Mouse (Mus musculus) midbrain, postnatal 0 days (tissue): ENCODE data around the gene Vcan. TPM values are rescaled to one million over a fixed set of nuclear protein-coding genes. Genes with fewer than 3 reads are reported as not detected.

ENCODE experiments used
- ATAC-seq: fragments of 200-750 bp; cut with Nextera tagmentation; 2 replicates; pipeline ENCODE4 v1.8.0; 2017; ENCODE audit warnings: moderate number of reproducible peaks, mild to moderate bottlenecking, moderate TSS enrichment, moderate library complexity; ENCODE audit not compliant: low FRiP score
- DNase-seq: peaks from one replicate; pipeline ENCODE4 v3.0.0-alpha.2; 2015; ENCODE audit warnings: low spot score
- H3K27ac ChIP-seq: fragments of 300-500 bp; sonication (generic); 2 replicates; pipeline ENCODE4 v1.5.1; 2014; ENCODE audit warnings: low read depth, mild to moderate bottlenecking, low read length, mixed read lengths
- H3K27me3 ChIP-seq: fragments of 300-500 bp; sonication (generic); 2 replicates; pipeline ENCODE4 v1.6.1; 2014; ENCODE audit warnings: low read length, control low read depth, mixed read lengths; ENCODE audit not compliant: insufficient read depth
- H3K36me3 ChIP-seq: fragments of 300-500 bp; sonication (generic); 2 replicates; pipeline ENCODE4 v1.6.1; 2014; ENCODE audit warnings: low read length, control low read depth, mixed read lengths; ENCODE audit not compliant: insufficient read depth
- H3K4me1 ChIP-seq: fragments of 300-500 bp; sonication (generic); 2 replicates; pipeline ENCODE4 v1.6.1; 2014; ENCODE audit warnings: mild to moderate bottlenecking, control low read depth, antibody characterized with exemption, low read length, mixed read lengths; ENCODE audit not compliant: insufficient read depth
- H3K4me2 ChIP-seq: fragments of 300-500 bp; sonication (generic); 2 replicates; pipeline ENCODE4 v1.6.1; 2014; ENCODE audit warnings: low read depth, mild to moderate bottlenecking, low read length, mixed read lengths; ENCODE audit not compliant: poor library complexity, severe bottlenecking
- H3K4me3 ChIP-seq: fragments of 300-500 bp; sonication (generic); 2 replicates; pipeline ENCODE4 v1.5.1; 2014; ENCODE audit warnings: low read depth, mild to moderate bottlenecking, low read length, moderate library complexity
- H3K9ac ChIP-seq: fragments of 300-500 bp; sonication (generic); replicated peaks from 2 replicates; pipeline ENCODE4 v1.6.1; 2014; ENCODE audit warnings: mild to moderate bottlenecking, low read length, moderate library complexity, mixed read lengths; ENCODE audit not compliant: poor library complexity, severe bottlenecking
- H3K9me3 ChIP-seq: fragments of 300-500 bp; sonication (generic); 2 replicates; pipeline ENCODE4 v1.6.1; 2016; ENCODE audit warnings: low read length, control low read depth
- CTCF ChIP-seq: IDR thresholded peaks from 2 replicates; pipeline ENCODE4 v1.5.1; 2016; ENCODE audit warnings: antibody characterized with exemption, mild to moderate bottlenecking
- WGBS: fragments of 180-500 bp; shearing (Covaris S2); extraction: QIAGEN DNeasy Blood & Tissue Kit; methylation state at CpG from one replicate; pipeline ENCODE4 v1.1.7; 2014; 5-methylcytosine and 5-hydroxymethylcytosine counted together
- polyA plus RNA-seq: library from polyadenylated mRNA; unstranded; fragments of >200 nt; fragmentation: Nextera tagmentation; extraction: Ambion mirVana; gene quantifications from 2 replicates; pipeline ENCODE4 v1.2.1, GENCODE M21; 2015
- total RNA-seq: library from RNA; depleted of rRNA; stranded (reverse); fragments of >200 nt; gene quantifications from 2 replicates; pipeline ENCODE4 v1.2.3, GENCODE M21; 2014

The Vcan gene
- total and polyA plus RNA-seq, 2 experiments from 2014 or later: 13.4 to 44.6 TPM

DNA sequence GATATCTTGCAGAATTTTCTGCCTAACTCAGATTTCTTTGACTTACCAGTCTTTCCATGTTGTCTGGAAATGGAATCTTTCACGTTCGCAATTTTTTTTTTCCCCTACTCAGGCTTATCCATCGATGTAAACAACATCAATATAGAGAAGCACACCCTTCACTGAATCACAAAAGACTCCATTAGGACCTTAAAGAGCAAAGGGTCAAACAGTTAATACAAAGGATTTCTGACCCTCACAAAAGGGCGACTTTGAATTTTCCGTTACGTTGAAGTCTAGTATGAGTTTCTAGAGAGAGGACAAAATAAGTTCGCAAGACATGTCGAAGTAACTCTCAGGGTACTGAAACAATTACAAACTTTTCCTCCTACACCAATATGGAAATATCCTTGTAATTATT is 892 bp upstream of the Vcan start:
- 13% methylated on average over 8 of the region's 8 CpGs for WGBS

GRCm38 (mm10) chr13:89742686-89743200 is 434 bp upstream of the Vcan start:
- no peak for TF ChIP-seq CTCF
- no peak for ATAC-seq
- no peak overlapping the region for H3K27ac ChIP-seq
- H3K9ac ChIP-seq: peak overlapping the region; percentile 57
- no peak for DNase-seq
- no peaks in the 10 kb centered on the region; the same call in 1 of the 2 replicates for H3K4me1 ChIP-seq
- H3K4me2 ChIP-seq: peak overlapping the region; percentile 95
- no peaks in the 10 kb centered on the region for H3K36me3 ChIP-seq
- WGBS: under 1% methylated on average over 15 of the region's 15 CpGs
- no peaks in the 10 kb centered on the region for H3K27me3 ChIP-seq
- H3K4me3 ChIP-seq: peak overlapping the region; percentile 70
- no peaks in the 10 kb centered on the region for H3K9me3 ChIP-seq

More for the DNA sequence above, 892 bp upstream of the Vcan start:
- no peak for ATAC-seq
- Histone ChIP-seq H3K9me3 (no peaks in the 10 kb centered on the region), H3K27ac (no peak overlapping the region), H3K27me3 (no peaks in the 10 kb centered on the region), H3K4me2 (peak overlapping the region; percentile 95), H3K36me3 (no peaks in the 10 kb centered on the region), H3K9ac (no peak overlapping the region), H3K4me3 (peak overlapping the region; percentile 70), H3K4me1 (no peaks in the 10 kb centered on the region; the same call in 1 of the 2 replicates)
- DNase-seq: no peak
- TF ChIP-seq CTCF: no peak

DNA sequence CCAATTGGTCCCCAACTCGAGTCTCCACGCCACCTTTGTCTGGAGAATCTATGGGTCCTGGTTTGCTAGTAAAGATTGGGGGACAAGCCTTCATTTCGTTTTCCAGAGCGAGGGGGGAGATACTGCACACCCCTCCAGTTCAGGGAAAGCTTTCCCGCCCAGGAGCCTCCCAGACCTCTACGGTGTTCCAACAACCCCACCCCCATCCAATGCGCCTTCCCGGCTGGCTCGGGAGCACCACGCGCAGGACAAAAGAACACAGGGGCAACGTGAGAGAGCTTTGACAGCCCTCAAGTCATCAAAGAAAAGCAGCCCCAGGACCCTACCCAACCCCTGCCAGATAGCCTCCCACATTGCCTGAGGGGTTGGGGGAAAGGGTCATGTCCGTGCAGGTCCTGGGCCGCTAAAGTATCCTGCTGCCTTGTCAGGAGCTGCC is 1.2 kb downstream of the Vcan start:
- peak overlapping the region; percentile 54 for H3K9ac ChIP-seq
- no peaks in the 10 kb centered on the region for H3K36me3 ChIP-seq
- H3K4me1 ChIP-seq: no peaks in the 10 kb centered on the region; the same call in 1 of the 2 replicates
- H3K27ac ChIP-seq: peak overlapping the region; percentile 52
- ATAC-seq (0 out of 2 replicates have a peak, but pooled peaks have one; percentile 12), DNase-seq (peak; percentile 54)
- H3K4me3 ChIP-seq: peak overlapping the region; percentile 70
- peak overlapping the region; percentile 95 for H3K4me2 ChIP-seq
- H3K9me3 ChIP-seq: no peaks in the 10 kb centered on the region
- TF ChIP-seq CTCF: no peak
- no peaks in the 10 kb centered on the region for H3K27me3 ChIP-seq
- WGBS: 0% methylated on average over 14 of the region's 14 CpGs

DNA sequence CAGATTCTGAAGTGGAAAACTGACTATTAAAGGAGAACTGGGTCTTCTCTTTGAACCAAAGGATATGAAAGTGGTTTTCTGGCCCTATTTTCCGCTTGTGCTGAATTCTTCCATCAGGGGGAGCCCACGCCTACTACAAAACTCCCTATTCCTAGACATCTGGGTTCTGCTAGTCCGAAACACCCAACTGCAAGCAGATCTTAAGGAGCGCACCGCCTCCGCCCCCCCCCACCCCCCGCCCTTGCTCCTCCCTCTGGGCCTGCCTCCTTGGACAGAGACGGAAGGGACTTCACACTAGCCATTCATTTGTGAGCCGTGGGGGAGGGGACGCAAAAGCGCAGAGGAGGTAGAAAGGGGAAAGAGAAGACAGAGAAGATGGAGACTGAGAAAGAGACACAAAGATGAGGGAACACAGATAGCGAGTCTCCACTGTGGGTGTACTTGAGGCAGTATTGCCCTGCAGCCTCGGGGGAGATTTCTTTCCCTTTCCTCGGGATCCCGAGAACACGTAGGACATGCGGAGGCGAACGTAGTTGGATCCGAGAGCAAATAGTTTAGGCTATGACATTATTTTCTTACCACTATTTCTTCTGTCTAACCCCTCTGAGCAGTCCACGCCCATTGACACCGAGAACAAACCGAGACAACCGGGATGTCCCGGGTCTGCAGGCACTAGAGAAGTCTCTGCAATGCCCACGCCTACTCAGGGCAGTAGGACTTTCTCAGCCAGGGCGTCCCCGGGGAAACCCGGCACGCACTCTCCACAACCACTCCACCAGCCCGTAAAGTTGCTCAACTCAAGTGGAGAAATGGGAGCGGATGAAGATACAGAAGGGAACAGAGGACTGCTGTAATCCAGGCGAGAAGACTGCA is 1.8 kb downstream of the Vcan start:
- TF ChIP-seq CTCF: peak; percentile 78
- Histone ChIP-seq H3K27me3 (no peaks in the 10 kb centered on the region), H3K4me1 (no peaks in the 10 kb centered on the region; the same call in 1 of the 2 replicates), H3K36me3 (no peaks in the 10 kb centered on the region), H3K9me3 (no peaks in the 10 kb centered on the region), H3K4me3 (peak overlapping the region; percentile 70), H3K4me2 (peak overlapping the region; percentile 95), H3K27ac (peak overlapping the region; percentile 52), H3K9ac (peak overlapping the region; percentile 54)
- ATAC-seq (peak; percentile 91), DNase-seq (peak; percentile 92)
- WGBS: under 1% methylated on average over 33 of the region's 33 CpGs

- WGBS: 0% methylated on average over 24 of the region's 24 CpGs
- Histone ChIP-seq H3K36me3 (no peaks in the 10 kb centered on the region), H3K4me1 (no peaks in the 10 kb centered on the region; the same call in 1 of the 2 replicates), H3K27me3 (no peaks in the 10 kb centered on the region), H3K27ac (peak overlapping the region; percentile 34; the same call in 1 of the 2 replicates), H3K4me3 (peak overlapping the region; percentile 70), H3K4me2 (peak overlapping the region; percentile 95), H3K9ac (peak overlapping the region; percentile 45; the same call in 1 of the 2 replicates), H3K9me3 (no peaks in the 10 kb centered on the region)
- TF ChIP-seq CTCF: no peak
- DNase-seq (no peak), ATAC-seq (peak; percentile 45)
These were observed 2.5 kb downstream of the Vcan start for GRCm38 (mm10) chr13:89739696-89740242.
